Mouse (Mus musculus): ENCODE data around the gene Isyna1.

Isyna1 gene

GRCm38 (mm10) chr8:70616645-70617044 lies 22.5 kb downstream of the Isyna1 start:
- H3K9me3 ChIP-seq (ENCODE audit: low read length): no peaks in the 10 kb centered on the region
- TF ChIP-seq POU5F1 (IDR thresholded peaks at IDR 0.05; ENCODE audit: borderline replicate concordance, low read length) (no peak), CTCF (conservative IDR thresholded peaks at IDR 0.05; ENCODE audit: low read length) (no peak), NANOG (IDR thresholded peaks at IDR 0.05; ENCODE audit: borderline replicate concordance, low read length) (no peak)
- no peaks in the 10 kb centered on the region for H3K36me3 ChIP-seq (ENCODE audit: insufficient read depth, low read length)
- no peak overlapping the region for H3K4me3 ChIP-seq (replicated peaks; ENCODE audit: low read length)
- peaks cover 67% of the 10 kb centered on the region for H3K4me1 ChIP-seq (replicated peaks; ENCODE audit: low read depth, low read length)
- H3K27me3 ChIP-seq (ENCODE audit: insufficient read depth, low read length): peaks cover 7% of the 10 kb centered on the region

GRCm38 (mm10) chr8:70617985-70618384 lies 23.8 kb downstream of the Isyna1 start:
- no peak for TF ChIP-seq POU5F1 (IDR thresholded peaks at IDR 0.05; ENCODE audit: borderline replicate concordance, low read length)
- no peak for TF ChIP-seq NANOG (IDR thresholded peaks at IDR 0.05; ENCODE audit: borderline replicate concordance, low read length)
- no peak for TF ChIP-seq CTCF (conservative IDR thresholded peaks at IDR 0.05; ENCODE audit: low read length)
- Histone ChIP-seq H3K27me3 (ENCODE audit: insufficient read depth, low read length) (peaks cover 16% of the 10 kb centered on the region), H3K36me3 (ENCODE audit: insufficient read depth, low read length) (no peaks in the 10 kb centered on the region)

DNA sequence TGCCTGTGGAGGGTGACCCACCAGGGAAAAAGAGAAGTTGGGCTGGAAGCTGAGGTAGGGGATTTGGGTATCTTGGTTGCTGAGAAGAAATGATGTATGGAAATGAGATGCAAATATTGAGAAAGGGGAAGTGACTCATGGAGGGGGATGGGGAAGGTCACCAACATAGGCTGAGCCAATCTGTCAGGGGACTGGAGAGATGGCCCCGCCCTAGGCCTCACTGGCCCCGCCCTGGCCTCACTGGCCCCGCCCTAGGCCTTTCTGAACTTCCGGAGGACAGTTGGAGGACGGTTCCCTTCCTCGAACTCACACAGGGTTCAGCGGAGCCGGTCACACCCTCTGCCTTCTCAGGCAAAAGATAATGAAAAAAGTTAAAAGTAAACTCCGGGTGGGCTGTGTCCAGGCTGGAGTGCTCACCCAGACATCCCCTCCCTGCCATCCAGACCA lies 24.7 kb downstream of the Isyna1 start:
- Histone ChIP-seq H3K4me1 (replicated peaks; ENCODE audit: low read depth, low read length) (peaks cover 50% of the 10 kb centered on the region), H3K4me3 (replicated peaks; ENCODE audit: low read length) (peak overlapping the region; percentile 45; the same call in 1 of the 2 replicates), H3K36me3 (ENCODE audit: insufficient read depth, low read length) (no peaks in the 10 kb centered on the region), H3K27me3 (ENCODE audit: insufficient read depth, low read length) (peaks cover 18% of the 10 kb centered on the region), H3K9me3 (ENCODE audit: low read length) (no peaks in the 10 kb centered on the region)
- TF ChIP-seq POU5F1 (IDR thresholded peaks at IDR 0.05; ENCODE audit: borderline replicate concordance, low read length) (no peak), CTCF (conservative IDR thresholded peaks at IDR 0.05; ENCODE audit: low read length) (no peak), NANOG (IDR thresholded peaks at IDR 0.05; ENCODE audit: borderline replicate concordance, low read length) (no peak)

More at GRCm38 (mm10) chr8:70617985-70618384, 23.8 kb downstream of the Isyna1 start:
- Histone ChIP-seq H3K4me3 (replicated peaks; ENCODE audit: low read length) (peak overlapping the region; percentile 57), H3K4me1 (replicated peaks; ENCODE audit: low read depth, low read length) (peaks cover 59% of the 10 kb centered on the region), H3K9me3 (ENCODE audit: low read length) (no peaks in the 10 kb centered on the region)

- Histone ChIP-seq H3K9me3 (ENCODE audit: low read length) (0 out of 2 replicates have a peak, but pooled peaks cover 4% of the 10 kb centered on the region), H3K4me3 (replicated peaks; ENCODE audit: low read length) (no peak overlapping the region), H3K36me3 (ENCODE audit: insufficient read depth, low read length) (no peaks in the 10 kb centered on the region), H3K4me1 (replicated peaks; ENCODE audit: low read depth, low read length) (peaks cover 33% of the 10 kb centered on the region), H3K27me3 (ENCODE audit: insufficient read depth, low read length) (peaks cover 24% of the 10 kb centered on the region)
- TF ChIP-seq NANOG (IDR thresholded peaks at IDR 0.05; ENCODE audit: borderline replicate concordance, low read length): no peak
- TF ChIP-seq POU5F1 (IDR thresholded peaks at IDR 0.05; ENCODE audit: borderline replicate concordance, low read length): no peak
- TF ChIP-seq CTCF (conservative IDR thresholded peaks at IDR 0.05; ENCODE audit: low read length): no peak
Measured at GRCm38 (mm10) chr8:70622220-70622619, 28.0 kb downstream of the Isyna1 start.

DNA sequence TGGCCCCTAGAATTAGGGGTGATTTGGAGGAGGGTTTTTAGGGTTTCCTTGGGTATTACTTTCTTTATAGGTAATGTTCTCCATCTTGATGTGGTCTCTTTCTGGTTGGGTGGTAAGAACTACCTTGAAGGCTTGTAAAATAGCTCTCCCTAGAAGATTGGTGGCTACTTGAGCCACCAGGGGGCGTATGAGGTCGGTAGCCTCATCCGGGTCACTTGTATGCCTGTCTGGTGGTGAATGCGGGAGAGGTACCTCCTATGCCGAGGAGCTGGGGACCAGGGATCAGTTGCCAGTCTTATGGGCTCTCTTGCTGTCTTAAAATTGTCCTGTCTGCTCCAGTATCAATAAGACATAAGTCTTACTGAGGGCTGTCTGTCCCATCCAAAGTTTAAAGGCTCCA lies 30.9 kb downstream of the Isyna1 start:
- Histone ChIP-seq H3K36me3 (ENCODE audit: insufficient read depth, low read length) (no peaks in the 10 kb centered on the region), H3K9me3 (ENCODE audit: low read length) (0 out of 2 replicates have a peak, but pooled peaks cover 4% of the 10 kb centered on the region), H3K4me1 (replicated peaks; ENCODE audit: low read depth, low read length) (peaks cover 18% of the 10 kb centered on the region), H3K27me3 (ENCODE audit: insufficient read depth, low read length) (peaks cover 29% of the 10 kb centered on the region), H3K4me3 (replicated peaks; ENCODE audit: low read length) (no peak overlapping the region)
- no peak for TF ChIP-seq NANOG (IDR thresholded peaks at IDR 0.05; ENCODE audit: borderline replicate concordance, low read length)
- TF ChIP-seq POU5F1 (IDR thresholded peaks at IDR 0.05; ENCODE audit: borderline replicate concordance, low read length): no peak
- peak; percentile 25 for TF ChIP-seq CTCF (conservative IDR thresholded peaks at IDR 0.05; ENCODE audit: low read length)

- Histone ChIP-seq H3K36me3 (ENCODE audit: insufficient read depth, low read length) (no peaks in the 10 kb centered on the region), H3K4me3 (replicated peaks; ENCODE audit: low read length) (no peak overlapping the region), H3K4me1 (replicated peaks; ENCODE audit: low read depth, low read length) (peaks cover 29% of the 10 kb centered on the region), H3K27me3 (ENCODE audit: insufficient read depth, low read length) (peaks cover 21% of the 10 kb centered on the region), H3K9me3 (ENCODE audit: low read length) (0 out of 2 replicates have a peak, but pooled peaks cover 4% of the 10 kb centered on the region)
- TF ChIP-seq NANOG (IDR thresholded peaks at IDR 0.05; ENCODE audit: borderline replicate concordance, low read length) (no peak), POU5F1 (IDR thresholded peaks at IDR 0.05; ENCODE audit: borderline replicate concordance, low read length) (no peak), CTCF (conservative IDR thresholded peaks at IDR 0.05; ENCODE audit: low read length) (no peak)
Measured at GRCm38 (mm10) chr8:70627041-70627440, 32.9 kb downstream of the Isyna1 start.

DNA sequence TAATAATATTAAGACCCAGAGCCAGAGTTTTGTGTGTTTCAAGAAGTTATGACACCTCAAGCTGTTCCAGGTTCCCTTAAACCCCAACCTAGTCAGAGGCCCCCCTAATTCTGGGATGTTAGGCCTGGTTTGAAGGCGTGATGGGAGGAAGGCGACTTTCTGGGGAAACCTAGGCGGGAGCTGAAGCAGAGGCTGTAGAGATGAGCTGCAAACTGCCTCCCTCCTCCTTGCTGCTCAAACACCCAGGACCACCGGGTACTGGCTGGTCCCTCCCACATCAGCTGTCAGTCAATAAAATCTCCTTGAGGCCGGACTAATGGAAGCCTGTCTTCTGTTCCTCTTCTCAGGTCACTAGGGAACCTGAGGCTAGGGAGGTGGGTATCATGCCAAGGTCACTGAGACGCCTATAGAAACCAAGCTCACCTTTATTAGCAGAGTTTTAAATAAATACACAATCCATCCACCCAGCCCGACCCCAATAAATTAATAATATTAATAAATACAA lies 34.9 kb downstream of the Isyna1 start:
- Histone ChIP-seq H3K27me3 (ENCODE audit: insufficient read depth, low read length) (peaks cover 11% of the 10 kb centered on the region), H3K4me1 (replicated peaks; ENCODE audit: low read depth, low read length) (peaks cover 49% of the 10 kb centered on the region), H3K9me3 (ENCODE audit: low read length) (0 out of 2 replicates have a peak, but pooled peaks cover 4% of the 10 kb centered on the region), H3K4me3 (replicated peaks; ENCODE audit: low read length) (peak overlapping the region; percentile 76; the same call in 1 of the 2 replicates), H3K36me3 (ENCODE audit: insufficient read depth, low read length) (no peaks in the 10 kb centered on the region)
- TF ChIP-seq POU5F1 (IDR thresholded peaks at IDR 0.05; ENCODE audit: borderline replicate concordance, low read length) (no peak), NANOG (IDR thresholded peaks at IDR 0.05; ENCODE audit: borderline replicate concordance, low read length) (no peak), CTCF (conservative IDR thresholded peaks at IDR 0.05; ENCODE audit: low read length) (no peak)

DNA sequence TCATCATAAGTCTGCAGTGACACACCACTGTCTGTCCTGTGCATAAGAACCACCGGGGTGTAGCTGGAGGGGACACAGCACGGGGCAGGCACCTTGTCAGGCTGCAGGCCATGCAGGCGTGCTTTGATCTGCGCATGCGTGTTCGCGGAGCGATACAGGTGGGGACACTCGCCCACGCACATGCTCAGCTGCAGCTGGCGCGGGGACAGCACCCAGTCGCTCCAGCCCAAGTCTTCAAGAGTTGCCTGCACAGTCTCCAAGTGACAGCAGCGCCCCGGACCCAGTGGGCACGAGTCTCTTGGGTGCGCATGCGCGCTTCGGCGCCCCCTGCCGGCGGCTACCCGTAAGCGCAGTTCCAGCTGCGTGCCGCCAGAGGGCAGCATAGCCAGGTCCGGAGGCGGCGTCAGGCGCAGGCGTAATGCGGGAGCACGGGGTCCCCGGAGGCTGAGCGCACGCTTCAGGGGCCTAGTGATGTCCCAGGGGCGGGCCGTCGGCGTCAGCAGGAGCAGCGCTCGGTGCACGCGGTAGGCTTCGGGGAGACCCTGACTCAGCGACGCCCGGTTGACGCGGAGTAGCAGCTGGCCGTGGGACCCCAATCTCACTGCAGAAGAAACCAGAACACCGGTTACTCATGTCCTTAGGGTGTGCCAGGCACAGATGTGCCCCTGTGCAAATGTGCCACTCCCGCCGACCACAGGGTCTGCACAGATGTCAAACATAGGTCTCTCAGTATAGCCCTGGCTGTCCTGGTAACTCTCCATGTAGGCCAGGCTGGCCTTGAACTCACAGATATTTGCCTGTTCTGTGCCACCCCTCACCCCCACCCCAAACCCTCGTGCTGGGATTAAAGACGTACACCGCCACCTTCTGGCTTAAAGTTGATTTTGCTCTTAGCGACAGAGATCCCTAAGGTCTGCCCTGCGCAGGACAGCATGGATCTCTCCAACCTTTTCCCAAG lies 35.7 kb downstream of the Isyna1 start:
- peaks cover 5% of the 10 kb centered on the region for H3K27me3 ChIP-seq (ENCODE audit: insufficient read depth, low read length)
- peak overlapping the region; percentile 76 for H3K4me3 ChIP-seq (replicated peaks; ENCODE audit: low read length)
- 0 out of 2 replicates have a peak, but pooled peaks cover under 1% of the 10 kb centered on the region for H3K9me3 ChIP-seq (ENCODE audit: low read length)
- H3K36me3 ChIP-seq (ENCODE audit: insufficient read depth, low read length): no peaks in the 10 kb centered on the region
- peaks cover 49% of the 10 kb centered on the region for H3K4me1 ChIP-seq (replicated peaks; ENCODE audit: low read depth, low read length)
- TF ChIP-seq CTCF (conservative IDR thresholded peaks at IDR 0.05; ENCODE audit: low read length) (peak; percentile 26), NANOG (IDR thresholded peaks at IDR 0.05; ENCODE audit: borderline replicate concordance, low read length) (no peak), POU5F1 (IDR thresholded peaks at IDR 0.05; ENCODE audit: borderline replicate concordance, low read length) (no peak)
